Mouse (Mus musculus): ENCODE measurements around the gene Hcn2. TPM values are rescaled to one million over a fixed set of nuclear protein-coding genes. Genes with fewer than 3 reads are reported as not detected.

Gene Hcn2
- polyA plus RNA-seq, 1 experiment, result 19.2 TPM

- Histone ChIP-seq H3K4me3 (ENCODE audit: low read depth, low read length) (no peak overlapping the region), H3K36me3 (ENCODE audit: control insufficient read depth, insufficient read depth, low read length) (peaks cover 38% of the 10 kb centered on the region), H3K27ac (ENCODE audit: insufficient read depth, low read depth, low read length) (no peak overlapping the region), H3K27me3 (ENCODE audit: control insufficient read depth, insufficient read depth, low read length) (no peaks in the 10 kb centered on the region), H3K4me1 (ENCODE audit: control insufficient read depth, insufficient read depth, insufficient read length, low read length) (peaks cover 35% of the 10 kb centered on the region)
- WGBS, result 76% methylated on average over 21 of the region's 21 CpGs
- no peak for TF ChIP-seq CTCF (IDR thresholded peaks at IDR 0.05; ENCODE audit: extremely low read depth, insufficient read length, insufficient replicate concordance, low read depth, low read length)
- no peak for TF ChIP-seq POLR2A (IDR thresholded peaks at IDR 0.05; ENCODE audit: low read depth, low read length)
These were observed 7.8 kb upstream of the Hcn2 start for GRCm38 (mm10) chr10:79708668-79709067.

DNA sequence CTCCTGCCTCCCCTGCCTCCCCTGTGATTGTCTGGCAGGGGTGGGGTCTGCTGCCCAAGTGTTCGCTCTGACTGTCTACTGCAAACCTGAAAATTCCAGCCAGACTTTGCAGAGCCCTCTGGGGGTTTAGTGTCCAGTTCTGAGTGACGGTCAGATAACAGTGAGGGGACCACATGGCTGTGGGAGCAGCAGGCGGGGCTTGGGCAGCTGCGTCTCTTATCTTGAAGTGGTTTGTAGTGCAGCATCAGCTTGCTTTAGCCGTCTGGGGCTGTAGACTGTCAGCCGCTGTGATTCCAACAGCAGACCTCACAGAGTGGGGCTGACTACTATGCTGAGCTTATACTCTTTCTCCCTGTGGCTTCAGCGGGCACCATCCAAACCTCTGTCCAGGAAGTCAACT, 7.1 kb upstream of the Hcn2 start:
- Histone ChIP-seq H3K4me1 (ENCODE audit: control insufficient read depth, insufficient read depth, insufficient read length, low read length) (peaks cover 35% of the 10 kb centered on the region), H3K27me3 (ENCODE audit: control insufficient read depth, insufficient read depth, low read length) (no peaks in the 10 kb centered on the region), H3K27ac (ENCODE audit: insufficient read depth, low read depth, low read length) (no peak overlapping the region), H3K36me3 (ENCODE audit: control insufficient read depth, insufficient read depth, low read length) (peaks cover 38% of the 10 kb centered on the region), H3K4me3 (ENCODE audit: low read depth, low read length) (no peak overlapping the region)
- 44% methylated on average over 7 of the region's 7 CpGs for WGBS
- no peak for TF ChIP-seq CTCF (IDR thresholded peaks at IDR 0.05; ENCODE audit: extremely low read depth, insufficient read length, insufficient replicate concordance, low read depth, low read length)
- no peak for TF ChIP-seq POLR2A (IDR thresholded peaks at IDR 0.05; ENCODE audit: low read depth, low read length)

DNA sequence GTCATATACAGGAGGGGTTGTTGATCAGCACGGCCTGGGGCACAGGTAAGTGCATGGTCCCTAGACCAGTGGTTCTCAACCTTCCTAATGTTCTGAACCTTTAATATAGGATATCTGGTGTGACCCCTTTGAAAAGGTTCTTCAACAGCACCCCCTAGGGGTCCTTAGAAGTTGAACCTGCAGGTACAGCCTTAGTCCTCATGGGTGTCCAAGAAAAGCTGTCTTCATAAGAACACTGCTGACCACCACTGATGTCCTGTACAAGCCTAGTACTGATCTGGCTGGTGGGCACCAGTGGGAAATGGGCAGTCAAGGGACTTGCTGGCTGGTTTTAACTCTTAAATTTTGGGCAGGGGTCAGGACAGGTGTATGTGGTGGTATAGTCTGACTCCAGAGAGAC, 4.4 kb upstream of the Hcn2 start:
- no peak overlapping the region for H3K27ac ChIP-seq (ENCODE audit: insufficient read depth, low read depth, low read length)
- no peak overlapping the region for H3K4me3 ChIP-seq (ENCODE audit: low read depth, low read length)
- 70% methylated on average over 1 of the region's 1 CpGs for WGBS
- no peak for TF ChIP-seq POLR2A (IDR thresholded peaks at IDR 0.05; ENCODE audit: low read depth, low read length)
- peak; percentile 27; the same call in 1 of the 2 replicates for TF ChIP-seq CTCF (IDR thresholded peaks at IDR 0.05; ENCODE audit: extremely low read depth, insufficient read length, insufficient replicate concordance, low read depth, low read length)
- peaks cover 35% of the 10 kb centered on the region for H3K36me3 ChIP-seq (ENCODE audit: control insufficient read depth, insufficient read depth, low read length)
- peaks cover 19% of the 10 kb centered on the region for H3K4me1 ChIP-seq (ENCODE audit: control insufficient read depth, insufficient read depth, insufficient read length, low read length)
- peaks cover 10% of the 10 kb centered on the region for H3K27me3 ChIP-seq (ENCODE audit: control insufficient read depth, insufficient read depth, low read length)

DNA sequence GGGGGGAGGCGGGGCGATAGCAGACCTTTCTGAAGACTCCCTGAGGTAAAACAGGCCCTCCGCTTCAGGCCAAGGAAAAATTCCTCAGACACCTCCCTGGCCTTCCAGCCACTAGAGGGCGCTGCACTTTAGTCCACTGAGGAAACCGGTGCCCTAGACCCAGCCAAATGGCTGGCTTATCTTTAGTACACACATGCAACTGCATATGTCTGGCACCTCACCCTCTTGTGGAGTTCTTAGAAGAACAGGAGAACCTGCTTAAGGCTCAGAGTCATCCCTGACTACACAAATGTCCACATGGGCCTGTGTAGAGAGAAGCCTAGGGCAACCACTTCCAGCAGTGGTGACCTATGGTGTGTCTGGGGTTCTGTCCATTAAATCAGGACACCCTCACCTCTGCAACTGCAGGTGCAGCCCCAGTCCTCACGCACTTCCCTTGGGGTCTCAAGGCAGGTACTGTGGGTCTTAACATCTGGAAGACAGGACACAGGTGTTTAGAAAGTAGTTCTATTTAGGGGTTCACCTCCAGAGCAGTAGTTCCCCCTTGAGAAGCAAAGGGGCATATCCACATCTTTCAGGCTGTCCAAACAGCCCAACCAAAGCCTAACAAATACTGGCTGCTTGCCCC, 3.8 kb upstream of the Hcn2 start:
- no peak overlapping the region for H3K27ac ChIP-seq (ENCODE audit: insufficient read depth, low read depth, low read length)
- TF ChIP-seq POLR2A (IDR thresholded peaks at IDR 0.05; ENCODE audit: low read depth, low read length) (no peak), CTCF (IDR thresholded peaks at IDR 0.05; ENCODE audit: extremely low read depth, insufficient read length, insufficient replicate concordance, low read depth, low read length) (peak; percentile 77)

GRCm38 (mm10) chr10:79713163-79713562, 3.3 kb upstream of the Hcn2 start:
- Histone ChIP-seq H3K27ac (ENCODE audit: insufficient read depth, low read depth, low read length) (no peak overlapping the region), H3K27me3 (ENCODE audit: control insufficient read depth, insufficient read depth, low read length) (peaks cover 20% of the 10 kb centered on the region), H3K4me3 (ENCODE audit: low read depth, low read length) (no peak overlapping the region), H3K4me1 (ENCODE audit: control insufficient read depth, insufficient read depth, insufficient read length, low read length) (peaks cover 20% of the 10 kb centered on the region), H3K36me3 (ENCODE audit: control insufficient read depth, insufficient read depth, low read length) (peaks cover 35% of the 10 kb centered on the region)
- TF ChIP-seq POLR2A (IDR thresholded peaks at IDR 0.05; ENCODE audit: low read depth, low read length) (no peak), CTCF (IDR thresholded peaks at IDR 0.05; ENCODE audit: extremely low read depth, insufficient read length, insufficient replicate concordance, low read depth, low read length) (no peak)
- WGBS, result 9% methylated on average over 1 of the region's 1 CpGs

More for the DNA sequence above, 3.8 kb upstream of the Hcn2 start:
- WGBS, result 8% methylated on average over 5 of the region's 6 CpGs
- H3K4me1 ChIP-seq (ENCODE audit: control insufficient read depth, insufficient read depth, insufficient read length, low read length), result peaks cover 19% of the 10 kb centered on the region
- no peak overlapping the region for H3K4me3 ChIP-seq (ENCODE audit: low read depth, low read length)
- H3K36me3 ChIP-seq (ENCODE audit: control insufficient read depth, insufficient read depth, low read length), result peaks cover 35% of the 10 kb centered on the region
- peaks cover 15% of the 10 kb centered on the region for H3K27me3 ChIP-seq (ENCODE audit: control insufficient read depth, insufficient read depth, low read length)

DNA sequence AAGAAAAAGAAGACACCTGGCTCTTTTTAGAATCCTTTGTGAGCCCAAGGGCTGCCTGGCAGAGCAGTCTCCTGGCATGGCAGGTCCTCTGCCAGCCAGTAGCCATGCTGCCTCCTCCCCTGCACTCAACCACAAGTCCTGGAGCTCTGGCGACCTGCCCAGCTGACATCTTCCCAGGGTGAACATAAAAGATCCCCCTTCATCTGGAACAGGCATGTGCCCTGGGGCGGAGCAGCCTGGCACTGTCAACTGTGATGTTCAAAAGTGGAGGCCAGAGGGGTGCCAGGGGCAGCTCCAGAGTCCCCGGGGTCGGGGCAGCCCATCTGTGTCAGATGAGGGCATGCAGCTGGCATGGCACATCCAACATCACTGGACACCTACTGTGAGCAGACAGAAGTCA, 1.4 kb upstream of the Hcn2 start:
- H3K27me3 ChIP-seq (ENCODE audit: control insufficient read depth, insufficient read depth, low read length), result peaks cover 20% of the 10 kb centered on the region
- H3K36me3 ChIP-seq (ENCODE audit: control insufficient read depth, insufficient read depth, low read length), result peaks cover 21% of the 10 kb centered on the region
- no peak overlapping the region for H3K4me3 ChIP-seq (ENCODE audit: low read depth, low read length)
- WGBS, result 52% methylated on average over 4 of the region's 4 CpGs
- TF ChIP-seq POLR2A (IDR thresholded peaks at IDR 0.05; ENCODE audit: low read depth, low read length), result no peak
- no peak for TF ChIP-seq CTCF (IDR thresholded peaks at IDR 0.05; ENCODE audit: extremely low read depth, insufficient read length, insufficient replicate concordance, low read depth, low read length)
- H3K4me1 ChIP-seq (ENCODE audit: control insufficient read depth, insufficient read depth, insufficient read length, low read length), result peaks cover 12% of the 10 kb centered on the region
- H3K27ac ChIP-seq (ENCODE audit: insufficient read depth, low read depth, low read length), result no peak overlapping the region

GRCm38 (mm10) chr10:79716988-79717355, 538 bp downstream of the Hcn2 start:
- Histone ChIP-seq H3K27ac (ENCODE audit: insufficient read depth, low read depth, low read length) (no peak overlapping the region), H3K4me1 (ENCODE audit: control insufficient read depth, insufficient read depth, insufficient read length, low read length) (peaks cover 12% of the 10 kb centered on the region), H3K36me3 (ENCODE audit: control insufficient read depth, insufficient read depth, low read length) (peaks cover 2% of the 10 kb centered on the region; the same call in 1 of the 2 replicates), H3K27me3 (ENCODE audit: control insufficient read depth, insufficient read depth, low read length) (peaks cover 20% of the 10 kb centered on the region), H3K4me3 (ENCODE audit: low read depth, low read length) (peak overlapping the region; percentile 71)
- TF ChIP-seq POLR2A (IDR thresholded peaks at IDR 0.05; ENCODE audit: low read depth, low read length), result no peak
- TF ChIP-seq CTCF (IDR thresholded peaks at IDR 0.05; ENCODE audit: extremely low read depth, insufficient read length, insufficient replicate concordance, low read depth, low read length), result no peak
- WGBS, result under 1% methylated on average over 44 of the region's 44 CpGs
